Mouse (Mus musculus) liver, adult (tissue): ENCODE data around the gene Crls1.

ENCODE experiments used
- GATA4 ChIP-seq: IDR thresholded peaks from 2 replicates; pipeline ENCODE4 v1.6.1; 2014; ENCODE audit warnings: mild to moderate bottlenecking, low read length; ENCODE audit not compliant: insufficient replicate concordance

Gene Crls1

DNA sequence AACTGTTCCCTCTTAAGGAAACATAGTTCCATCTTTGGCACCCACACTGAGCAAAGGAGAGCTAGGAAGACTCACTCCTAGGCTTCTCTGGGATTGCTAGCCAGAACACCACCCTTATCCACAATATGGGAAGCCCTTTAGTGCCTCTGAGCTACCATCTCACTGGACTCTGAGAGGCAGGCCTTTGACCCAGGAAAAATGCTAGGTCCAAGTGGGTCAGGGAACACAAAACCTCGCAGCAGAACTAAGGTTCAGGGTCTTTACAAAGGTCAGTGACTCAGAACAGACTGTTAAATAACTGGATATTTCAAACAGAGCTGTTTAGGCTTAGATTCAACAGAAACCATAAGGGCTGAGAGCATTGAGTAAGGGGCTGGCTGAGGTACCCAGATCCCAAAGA lies 30.5 kb downstream of the Crls1 start:
- TF ChIP-seq GATA4: no peak

DNA sequence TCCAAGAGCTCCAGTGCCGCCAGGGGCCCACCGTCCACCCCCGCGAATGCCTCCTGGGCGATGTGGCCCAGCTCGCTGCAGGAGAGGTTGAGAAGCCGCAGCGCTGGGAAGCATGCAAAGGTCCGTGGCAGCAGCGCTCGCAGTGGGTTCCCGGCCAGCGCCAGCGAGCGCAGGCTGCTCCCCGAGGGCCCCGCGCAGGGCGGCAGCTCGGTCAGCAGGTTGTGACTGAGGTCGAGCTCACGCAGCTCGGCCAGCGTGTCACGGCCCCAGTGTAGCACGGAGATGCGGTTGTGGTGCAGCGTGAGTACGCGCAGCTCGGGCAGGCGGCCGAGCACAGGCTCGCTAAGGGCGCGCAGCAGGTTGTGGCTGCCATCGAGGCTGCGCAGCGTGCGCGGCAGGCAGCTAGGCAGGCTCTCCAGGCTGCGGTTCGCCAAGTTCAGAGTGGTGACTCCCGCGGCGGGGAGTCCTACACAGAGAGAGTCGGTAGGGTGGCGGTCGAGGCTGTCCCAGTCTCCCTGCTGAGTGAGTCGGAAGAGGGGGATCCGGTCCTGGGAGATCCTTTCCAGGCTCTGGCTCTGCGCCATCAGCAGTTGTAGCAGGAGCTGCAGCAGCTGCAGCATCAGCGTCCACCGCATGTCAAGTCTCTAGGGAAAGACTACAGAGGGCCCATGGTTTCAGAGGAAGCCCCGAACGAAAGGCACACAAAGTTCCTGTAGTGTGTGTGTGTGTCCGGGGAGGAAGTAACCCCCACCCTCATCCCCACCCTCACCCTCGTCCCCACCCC lies 33.0 kb downstream of the Crls1 start:
- TF ChIP-seq GATA4: no peak

DNA sequence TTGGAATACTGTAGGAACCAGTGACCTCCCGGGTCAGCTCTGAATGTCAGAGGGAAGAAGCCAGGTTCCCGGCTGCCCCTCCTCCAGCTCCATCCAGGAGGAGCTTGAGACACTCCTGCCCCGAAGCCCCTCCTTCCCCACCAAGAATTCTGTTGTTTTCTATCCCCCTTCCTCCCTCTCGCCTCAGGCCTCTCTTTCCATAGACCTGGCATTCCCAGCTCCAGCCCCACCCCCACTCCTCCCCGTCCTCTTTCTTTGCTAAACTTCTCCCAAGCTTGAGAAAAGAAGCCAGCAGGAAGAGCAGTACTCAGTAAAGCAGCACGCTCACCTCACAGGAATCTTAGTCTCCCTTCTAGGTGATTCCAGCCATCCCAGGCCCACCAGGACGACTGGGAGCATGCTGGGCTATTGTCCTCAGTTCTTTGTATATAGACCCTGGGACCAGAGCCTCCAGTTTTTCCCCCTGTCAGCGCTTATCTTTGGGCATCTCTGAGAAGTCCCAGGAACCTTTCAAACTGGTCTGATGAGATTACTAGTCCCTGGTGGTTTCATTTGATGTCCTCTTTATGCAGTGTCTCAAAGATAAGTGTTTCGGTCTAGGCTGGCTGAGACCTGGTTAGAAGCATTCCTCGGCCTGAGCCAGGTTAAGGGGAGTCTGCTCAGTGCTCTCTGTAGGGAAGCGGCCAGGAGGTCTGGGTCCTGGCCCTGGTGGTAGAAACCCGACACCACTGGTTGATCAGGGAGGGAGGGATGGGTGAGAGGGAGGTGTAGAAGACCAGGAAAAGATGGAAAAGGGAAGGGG lies 34.6 kb downstream of the Crls1 start, which contains the start of gene Lrrn4:
Gene Lrrn4, minus strand, starts transcription at position 48 of the 802 bp plus-strand sequence.
- TF ChIP-seq GATA4: no peak

DNA sequence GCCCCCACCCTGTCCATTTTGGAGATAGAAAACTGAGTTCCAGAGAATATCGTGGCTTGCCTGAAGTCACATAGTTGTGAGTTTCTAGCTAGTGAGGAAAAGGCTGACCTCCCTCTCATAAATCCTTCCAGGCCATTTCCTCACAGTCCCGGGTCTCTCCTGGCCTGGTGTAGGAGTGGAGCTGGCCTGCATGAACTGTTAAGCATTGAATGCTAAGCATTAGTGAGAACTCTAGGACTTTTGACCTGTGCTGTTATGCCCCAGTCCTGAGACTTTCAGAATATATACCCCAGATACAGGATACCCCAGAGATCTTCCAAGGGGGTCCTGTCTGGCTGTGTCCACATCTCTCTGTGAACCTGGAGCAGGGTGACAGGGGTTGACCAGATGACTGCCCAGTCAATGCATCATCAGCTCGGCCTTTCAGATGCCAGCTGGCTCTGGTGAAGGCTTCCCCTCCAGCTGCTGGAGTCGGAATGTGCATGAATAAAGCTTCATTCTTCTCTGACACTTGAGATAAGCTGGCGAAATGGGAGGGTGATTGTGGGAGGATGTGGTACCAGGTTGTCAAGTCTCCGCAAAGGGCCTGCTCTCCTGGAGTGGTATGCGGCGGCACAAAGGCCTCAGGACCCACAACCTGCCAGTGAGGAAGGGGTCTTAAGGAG lies 38.0 kb downstream of the Crls1 start:
- no peak for TF ChIP-seq GATA4

DNA sequence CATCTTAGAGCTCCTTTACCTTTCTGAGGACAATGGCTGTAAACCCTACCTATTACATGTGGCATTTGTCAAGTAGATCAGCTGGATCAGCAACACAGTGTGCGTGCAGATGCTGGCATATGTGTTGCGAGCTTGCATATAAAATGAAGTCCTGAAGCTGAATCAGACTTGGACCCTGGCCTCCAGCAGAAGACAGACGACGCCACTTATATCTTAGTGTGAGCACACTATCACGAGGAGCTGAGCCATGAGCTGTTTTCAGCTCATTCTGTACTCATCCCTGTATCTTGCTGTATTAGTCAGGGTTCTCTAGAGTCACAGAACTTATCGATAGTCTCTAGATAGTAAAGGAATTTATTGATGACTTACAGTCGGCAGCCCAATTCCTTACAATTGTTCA lies 38.8 kb downstream of the Crls1 start:
- no peak for TF ChIP-seq GATA4

DNA sequence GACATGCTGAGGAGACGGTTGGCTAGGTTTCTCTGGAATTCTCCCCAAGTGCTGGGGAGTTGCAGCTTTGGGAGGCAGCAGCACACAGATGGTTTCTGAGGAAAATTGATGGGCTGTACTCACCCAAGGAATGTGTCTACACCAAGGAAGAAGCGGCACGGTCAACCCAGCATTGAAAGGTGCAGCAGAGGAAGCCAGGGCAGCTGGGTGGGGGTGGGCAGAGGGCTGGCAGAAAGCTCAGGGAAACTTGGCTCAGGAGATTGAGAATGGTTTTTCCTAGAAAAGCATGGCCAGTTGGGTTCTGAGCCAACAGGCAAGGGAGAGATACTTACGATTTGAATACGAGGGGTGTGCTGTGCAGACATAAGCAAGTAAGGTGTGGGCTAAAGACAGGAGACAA lies 47.4 kb downstream of the Crls1 start:
- no peak for TF ChIP-seq GATA4

DNA sequence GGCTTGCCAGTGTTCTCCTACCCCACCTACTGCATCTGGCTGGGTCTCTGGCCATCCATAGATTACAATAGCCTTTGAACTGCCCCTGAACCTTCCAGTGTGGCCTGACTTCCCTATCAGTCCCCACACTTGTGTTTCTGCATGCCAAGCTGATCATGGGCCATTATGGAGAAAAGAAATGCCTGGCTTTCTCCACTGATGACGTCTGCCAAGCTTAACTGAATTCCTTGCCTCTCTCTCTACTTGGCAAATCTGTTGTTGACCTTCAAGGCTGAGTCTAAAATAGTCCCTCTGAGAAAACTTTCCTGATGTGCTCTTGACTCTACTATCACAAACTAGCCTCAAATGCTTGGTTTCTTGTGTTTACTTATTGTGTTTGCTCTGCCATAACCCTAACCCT lies 51.7 kb downstream of the Crls1 start:
- TF ChIP-seq GATA4: no peak

DNA sequence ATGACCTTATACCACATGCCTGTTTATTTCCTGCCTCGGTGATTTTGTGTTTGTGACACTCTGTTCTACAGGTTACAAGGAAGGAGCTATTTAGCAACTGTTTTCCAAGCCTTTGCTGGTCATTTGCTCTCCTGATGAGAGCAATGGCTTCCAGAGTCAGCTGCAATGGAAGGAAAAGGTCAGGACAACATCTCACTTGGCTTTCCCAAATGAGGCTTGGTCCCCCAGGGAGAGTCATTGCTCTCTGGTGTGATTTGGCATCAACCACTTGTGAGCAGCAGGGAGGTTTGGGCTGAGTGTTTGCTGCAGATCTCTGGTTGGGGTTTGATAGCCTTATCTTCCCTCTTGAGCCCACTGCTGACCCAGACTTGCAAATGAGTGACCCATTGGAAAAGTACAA lies 54.1 kb downstream of the Crls1 start:
- TF ChIP-seq GATA4: no peak

DNA sequence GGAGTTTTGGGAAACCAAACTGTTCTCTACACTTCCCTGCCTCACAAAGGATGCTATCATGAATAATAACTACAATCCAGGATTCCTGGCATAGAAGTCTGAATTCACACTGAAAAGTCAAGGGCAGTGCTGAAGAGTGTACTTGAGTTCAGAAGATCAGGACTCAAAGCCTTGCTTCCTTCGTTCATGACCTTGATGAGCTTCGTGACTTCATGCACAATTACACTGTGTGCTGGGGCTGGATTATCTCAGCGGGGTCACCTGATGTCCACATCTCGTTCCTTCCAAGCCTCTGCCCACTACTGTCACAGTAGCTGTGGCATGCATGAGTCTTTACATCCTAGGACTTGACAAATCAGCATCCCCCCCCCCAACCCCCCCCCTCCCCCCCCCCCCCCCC lies 55.2 kb downstream of the Crls1 start:
- no peak for TF ChIP-seq GATA4

DNA sequence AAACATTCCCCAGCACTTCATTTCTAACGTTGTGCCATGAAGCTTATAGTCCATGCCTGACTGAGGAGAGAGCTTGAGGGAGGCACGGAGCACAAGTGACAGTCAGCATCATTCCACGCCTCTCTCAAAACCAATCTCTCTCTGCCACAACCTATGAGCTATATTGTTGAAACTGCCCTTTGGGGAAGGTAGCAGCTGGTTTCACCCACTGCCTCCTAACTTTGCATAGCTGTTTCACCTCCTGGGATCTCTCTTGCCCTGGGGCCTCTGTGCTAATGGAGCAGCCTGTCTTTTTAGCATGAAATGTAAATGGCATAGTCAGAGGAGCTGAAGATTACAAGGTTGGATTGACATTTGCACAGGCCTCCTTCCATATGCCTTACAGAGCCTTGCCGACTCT lies 55.6 kb downstream of the Crls1 start:
- no peak for TF ChIP-seq GATA4

DNA sequence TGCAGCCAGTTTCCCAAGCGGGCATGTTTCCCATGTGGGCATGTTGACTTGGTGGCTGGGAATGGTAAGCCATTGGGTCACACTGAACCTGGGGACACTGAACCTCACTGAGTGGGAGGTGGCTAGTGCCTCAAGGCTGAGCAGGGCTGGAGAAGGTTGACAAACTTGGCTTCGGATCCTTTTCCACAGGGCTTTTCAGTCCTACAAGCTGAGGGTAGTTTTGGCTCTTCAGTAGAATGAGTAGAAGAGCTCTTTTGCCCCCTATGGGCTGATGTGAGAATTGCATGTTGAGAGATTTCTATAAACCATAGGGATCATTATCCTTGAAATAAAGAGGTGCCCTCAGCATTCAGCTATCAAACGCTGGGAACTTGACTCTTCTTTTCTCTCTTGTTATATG lies 57.0 kb downstream of the Crls1 start:
- TF ChIP-seq GATA4: peak; percentile 58; the same call in 1 of the 2 replicates

DNA sequence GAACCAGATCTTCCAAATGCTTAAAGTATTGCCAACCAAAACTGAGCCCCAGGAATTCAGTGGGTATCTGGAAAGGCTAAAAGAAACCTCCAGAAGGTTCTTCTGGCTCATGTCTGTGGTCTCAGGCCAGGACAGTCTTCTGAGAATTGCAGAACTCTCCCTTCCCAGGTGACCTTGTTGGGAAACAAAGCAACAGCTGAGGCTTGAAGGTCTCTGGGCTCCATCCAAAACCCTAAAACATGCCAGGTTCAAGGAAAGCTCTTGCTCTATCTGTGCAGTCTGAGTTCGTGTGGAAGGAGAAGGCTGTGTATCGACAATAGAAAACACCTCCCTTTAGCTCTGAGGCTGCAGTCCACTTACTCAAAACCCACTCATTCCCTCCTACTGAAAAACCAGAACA lies 58.5 kb downstream of the Crls1 start:
- no peak for TF ChIP-seq GATA4

DNA sequence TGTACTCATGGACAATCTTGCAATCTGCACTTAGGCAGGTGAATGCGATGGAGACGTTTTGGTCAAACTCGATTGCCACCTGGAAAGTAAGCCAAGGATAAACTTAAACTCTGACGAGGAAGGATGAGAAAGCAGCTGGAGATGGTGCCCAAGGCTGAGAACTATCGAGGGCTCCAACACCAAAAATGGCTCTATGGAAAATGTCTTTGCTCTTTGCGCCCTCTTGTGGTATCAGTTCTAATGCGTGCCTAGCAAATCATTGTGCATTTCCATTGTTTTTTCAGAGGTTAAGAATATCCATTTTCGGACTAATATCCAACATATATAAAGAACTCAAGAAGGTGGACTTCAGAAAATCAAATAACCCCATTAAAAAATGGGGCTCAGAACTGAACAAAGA lies 60.3 kb downstream of the Crls1 start:
- TF ChIP-seq GATA4: no peak

DNA sequence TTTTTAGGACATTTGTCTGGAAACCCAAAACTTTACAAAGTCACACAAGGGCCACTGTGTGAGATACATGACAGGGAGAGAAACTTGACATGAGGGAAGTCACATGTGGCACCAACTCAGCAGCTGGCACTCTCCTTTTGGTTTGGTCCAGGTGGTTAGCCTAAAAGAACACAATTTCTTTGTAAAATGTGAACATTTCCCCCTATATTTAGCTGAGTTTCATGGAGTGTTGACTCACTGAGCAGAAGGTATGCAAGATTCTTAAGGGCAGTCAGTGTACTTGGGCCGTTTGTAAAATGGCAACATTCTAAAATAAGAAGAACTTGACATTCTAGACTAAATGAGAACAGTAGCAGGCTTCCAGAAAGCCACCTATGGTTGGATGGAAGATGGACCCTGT lies 68.3 kb downstream of the Crls1 start:
- TF ChIP-seq GATA4: no peak
